Mouse (Mus musculus): ENCODE measurements around the gene Snrpb2.

The Snrpb2 gene

DNA sequence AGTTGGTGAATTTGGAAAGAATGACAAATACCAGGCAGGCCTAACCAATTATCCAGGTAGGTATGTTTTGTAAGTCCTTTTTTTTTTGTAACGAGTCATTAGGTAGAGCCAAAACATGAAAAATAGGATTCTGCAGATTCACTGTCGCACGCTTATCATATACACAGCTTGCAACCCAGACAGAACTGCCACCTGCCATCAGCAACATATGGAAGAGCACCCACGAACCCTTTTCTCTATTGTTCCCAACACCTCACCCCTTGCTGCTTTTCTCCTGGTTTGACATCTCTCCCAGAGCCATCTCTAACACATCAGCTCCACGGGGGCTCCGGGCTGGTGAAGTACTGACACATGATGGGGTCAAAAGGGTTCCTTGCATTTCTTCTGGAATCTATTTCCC is 31.9 kb downstream of the Snrpb2 start:
- no peak for DNase-seq (ENCODE audit: low spot score)

DNA sequence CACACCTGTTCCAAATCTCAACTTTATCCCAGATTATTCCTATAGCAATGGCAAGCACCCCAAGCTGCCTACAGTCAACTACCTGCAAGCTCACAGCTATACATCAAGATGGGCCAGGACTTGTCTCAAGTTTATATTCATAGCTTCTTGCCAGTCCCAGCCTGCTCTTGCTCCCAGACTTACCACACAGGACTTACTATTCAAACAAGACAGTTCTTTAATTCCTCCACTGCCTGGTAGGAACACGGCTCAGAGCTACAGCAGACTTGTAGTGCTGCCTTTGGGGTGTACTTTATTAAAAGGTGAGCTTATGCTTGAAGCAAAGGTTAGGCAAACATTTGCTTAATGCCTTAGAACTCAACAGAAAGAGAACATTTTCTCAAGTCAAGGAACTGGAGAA is 34.3 kb downstream of the Snrpb2 start:
- no peak for DNase-seq (ENCODE audit: low spot score)

DNA sequence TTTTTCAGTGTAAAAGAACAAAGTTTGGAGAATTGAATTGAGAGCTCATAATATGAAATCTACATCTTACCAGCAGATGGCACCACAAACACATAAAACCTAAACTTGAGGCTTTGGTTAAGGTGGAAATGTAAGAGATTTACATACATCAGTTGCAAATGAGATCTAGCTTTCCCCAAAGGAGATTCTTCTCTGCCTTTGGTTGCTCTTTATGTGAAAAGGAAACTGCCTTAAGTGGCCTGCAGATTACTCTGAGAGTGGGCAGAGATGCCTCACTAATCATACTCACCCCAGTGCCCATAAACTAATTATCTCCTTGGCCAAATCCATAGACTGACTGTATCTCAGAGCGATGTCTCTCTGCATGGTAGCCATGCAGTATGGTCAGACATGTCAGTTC is 51.0 kb downstream of the Snrpb2 start:
- peak; percentile 66 for DNase-seq (ENCODE audit: low spot score)

- no peak for DNase-seq (ENCODE audit: low spot score)
These were observed 51.9 kb downstream of the Snrpb2 start for GRCm38 (mm10) chr2:143114716-143115115.

- DNase-seq (ENCODE audit: low spot score): peak; percentile 11
These were observed 54.6 kb downstream of the Snrpb2 start for GRCm38 (mm10) chr2:143117453-143117852.

GRCm38 (mm10) chr2:143118221-143118620 is 55.4 kb downstream of the Snrpb2 start:
- no peak for DNase-seq (ENCODE audit: low spot score)
